ENCODE assay signal across 11 mouse cellular contexts in the genomic region with DNA sequence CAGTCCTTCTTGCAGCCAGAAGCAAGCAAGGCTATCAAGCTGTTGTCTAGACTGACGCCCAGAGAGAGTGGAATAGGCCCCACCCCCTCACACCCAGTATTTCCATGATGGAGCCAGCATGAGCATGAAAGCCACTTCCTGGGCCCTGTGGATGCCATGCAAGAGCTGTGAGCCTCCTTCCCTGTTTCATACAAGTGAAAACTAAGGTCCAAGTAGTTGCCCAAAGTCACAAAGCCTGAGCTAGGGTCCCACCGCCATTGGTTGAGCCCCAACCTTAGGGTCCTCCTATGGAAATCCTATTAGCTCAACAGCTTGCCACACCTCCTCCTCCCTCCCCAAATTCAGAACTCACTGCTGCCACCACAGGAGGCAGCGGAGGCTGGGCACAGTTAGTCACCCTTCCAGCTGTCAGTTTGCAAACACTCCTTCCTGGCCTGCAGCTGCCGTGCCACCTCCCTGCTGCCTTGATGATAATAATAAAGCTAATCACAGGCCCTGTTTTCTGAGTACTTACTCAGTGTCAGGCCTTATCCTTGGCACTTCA. TPM values are rescaled to one million over a fixed set of nuclear protein-coding genes. Genes with fewer than 3 reads are reported as not detected.
DNase-seq lines count a peak whose midpoint lies in the region; ATAC-seq and TF ChIP-seq lines count a peak whose summit lies in the region.
"Had no signal": no experiment of that assay in that cellular context is flagged by ENCODE, and none has a peak within 500 bp of the region (broad histone marks: within the 10 kb centered on the region; RNA-seq: fewer than 3 reads in every experiment).

No protein-coding gene starts in this region.

- H3K27me3 ChIP-seq in kidney, postnatal 0 days (ENCODE audit: insufficient read depth, low read length): no peaks in the 10 kb centered on the region
- no peaks in the 10 kb centered on the region for H3K27me3 ChIP-seq in G1E (ENCODE audit: insufficient read depth, low read length)
- no peaks in the 10 kb centered on the region for H3K27me3 ChIP-seq in liver, postnatal 0 days (ENCODE audit: insufficient read depth, low read length)
- H3K27me3 ChIP-seq in cerebellum, adult 2 months (ENCODE audit: control insufficient read depth, insufficient read depth, low read length): no peaks in the 10 kb centered on the region
- no peaks in the 10 kb centered on the region for H3K27me3 ChIP-seq in embryonic facial prominence, embryonic 10.5 days (replicated peaks; ENCODE audit: low read depth, poor library complexity, severe bottlenecking)

- WGBS in kidney, postnatal 0 days: 58% methylated on average over 4 of the region's 4 CpGs
- 43% methylated on average over 4 of the region's 4 CpGs for WGBS in liver, postnatal 0 days (ENCODE audit: insufficient replicate concordance)
- 39% methylated on average over 4 of the region's 4 CpGs for WGBS in cerebellum, adult 2 months
- 50% methylated on average over 4 of the region's 4 CpGs for WGBS in embryonic facial prominence, embryonic 10.5 days

- H3K9ac ChIP-seq in kidney, postnatal 0 days (ENCODE audit: low read depth, low read length): no peak overlapping the region
- no peak overlapping the region for H3K9ac ChIP-seq in liver, postnatal 0 days (replicated peaks)

- peak; percentile 15; the same call in 1 of the 2 replicates for TF ChIP-seq CTCF in kidney, postnatal 0 days (IDR thresholded peaks at IDR 0.05; ENCODE audit: low read depth)
- TF ChIP-seq CTCF in G1E (IDR thresholded peaks at IDR 0.05; ENCODE audit: low read depth, low read length): no peak
- TF ChIP-seq CTCF in liver, postnatal 0 days (IDR thresholded peaks at IDR 0.05; ENCODE audit: low read depth): peak; percentile 53
- TF ChIP-seq CTCF in cerebellum, adult 2 months (IDR thresholded peaks at IDR 0.05; ENCODE audit: borderline replicate concordance, insufficient read depth, low read depth, low read length): no peak

- peaks cover 18% of the 10 kb centered on the region for H3K36me3 ChIP-seq in kidney, postnatal 0 days (ENCODE audit: insufficient read depth, low read length)
- H3K36me3 ChIP-seq in G1E (replicated peaks): peaks cover 96% of the 10 kb centered on the region
- peaks cover 47% of the 10 kb centered on the region for H3K36me3 ChIP-seq in liver, postnatal 0 days (replicated peaks; ENCODE audit: insufficient read depth, low read length)
- peaks cover 78% of the 10 kb centered on the region for H3K36me3 ChIP-seq in embryonic facial prominence, embryonic 10.5 days (replicated peaks)

- TF ChIP-seq EP300 in liver, postnatal 0 days (IDR thresholded peaks at IDR 0.05; ENCODE audit: low read depth): 0 out of 2 replicates have a peak, but pooled peaks have one; percentile 16

- no peak for DNase-seq in kidney, postnatal 0 days (ENCODE audit: low spot score)
- DNase-seq in kidney, adult 18-20 months: no peak
- DNase-seq in 3134 (ENCODE audit: extremely low read depth, insufficient read length, low spot score) (peak; percentile 55), G1E (ENCODE audit: low spot score) (peak; percentile 34)
- DNase-seq in liver, postnatal 0 days: peak; percentile 43
- no peak for DNase-seq in cerebellum, adult 2 months
- DNase-seq in embryonic facial prominence, embryonic 10.5 days (ENCODE audit: low spot score): no peak
- no peak for DNase-seq in gastrocnemius, adult 18-20 months (ENCODE audit: low spot score)

- H3K4me3 ChIP-seq in kidney, postnatal 0 days (replicated peaks; ENCODE audit: low read depth, low read length): no peak overlapping the region
- H3K4me3 ChIP-seq in G1E (ENCODE audit: low read depth, low read length): no peak overlapping the region
- H3K4me3 ChIP-seq in liver, postnatal 0 days (ENCODE audit: low read depth, low read length): no peak overlapping the region
- no peak overlapping the region for H3K4me3 ChIP-seq in cerebellum, adult 2 months (replicated peaks; ENCODE audit: insufficient read depth, low read depth, low read length)
- no peak overlapping the region for H3K4me3 ChIP-seq in embryonic facial prominence, embryonic 10.5 days
- H3K4me3 ChIP-seq: erythroblast, embryonic 14.5 days had no signal

- H3K9me3 ChIP-seq in kidney, postnatal 0 days (replicated peaks; ENCODE audit: low read length): no peaks in the 10 kb centered on the region
- H3K9me3 ChIP-seq in G1E (replicated peaks): no peaks in the 10 kb centered on the region
- H3K9me3 ChIP-seq in liver, postnatal 0 days (ENCODE audit: low read length): no peaks in the 10 kb centered on the region
- H3K9me3 ChIP-seq in embryonic facial prominence, embryonic 10.5 days: no peaks in the 10 kb centered on the region

- no peak overlapping the region for H3K27ac ChIP-seq in kidney, postnatal 0 days
- 0 out of 2 replicates have a peak overlapping the region, but pooled peaks have one; percentile 5 for H3K27ac ChIP-seq in liver, postnatal 0 days (ENCODE audit: low read depth)
- no peak overlapping the region for H3K27ac ChIP-seq in cerebellum, adult 2 months (ENCODE audit: insufficient read depth, low read length)
- no peak overlapping the region for H3K27ac ChIP-seq in embryonic facial prominence, embryonic 10.5 days (replicated peaks)

- no peak for ATAC-seq in kidney, postnatal 0 days (replicated peaks; ENCODE audit: low FRiP score, low read depth)
- no peak for ATAC-seq in G1E (ENCODE audit: extremely low read depth, insufficient number of reproducible peaks, low FRiP score, poor library complexity, severe bottlenecking)
- ATAC-seq in liver, postnatal 0 days: peak; percentile 24

- no peak overlapping the region for H3K4me2 ChIP-seq in kidney, postnatal 0 days (ENCODE audit: low read length)
- no peak overlapping the region for H3K4me2 ChIP-seq in liver, postnatal 0 days (ENCODE audit: low read depth, low read length)

- H3K4me1 ChIP-seq in kidney, postnatal 0 days (replicated peaks; ENCODE audit: insufficient read depth, low read length): peaks cover 16% of the 10 kb centered on the region
- peaks cover 86% of the 10 kb centered on the region for H3K4me1 ChIP-seq in G1E (ENCODE audit: insufficient read depth, low read depth, low read length)
- H3K4me1 ChIP-seq in liver, postnatal 0 days (ENCODE audit: insufficient read depth): peaks cover 34% of the 10 kb centered on the region
- peaks cover 29% of the 10 kb centered on the region for H3K4me1 ChIP-seq in cerebellum, adult 2 months (ENCODE audit: control insufficient read depth, insufficient read depth, low read length)
- peaks cover 23% of the 10 kb centered on the region for H3K4me1 ChIP-seq in embryonic facial prominence, embryonic 10.5 days

- TF ChIP-seq POLR2A in cerebellum, adult 2 months (IDR thresholded peaks at IDR 0.05; ENCODE audit: borderline replicate concordance, insufficient read depth, low read length): no peak

RNA-seq across cellular contexts. Expression of a gene that starts 13.0 kb away (rescaled TPM):
- polyA plus RNA-seq in kidney, postnatal 0 days (2015; fragmentation: Nextera tagmentation; extraction: Ambion mirVana): not detected in 2 replicates
- not detected in 2 replicates for total RNA-seq in G1E (2014; fragmentation: Nextera tagmentation)
- total RNA-seq in G1E (2017): not detected in 2 replicates
- polyA plus RNA-seq in G1E (2012): not detected in 2 replicates
- not detected in 2 replicates for polyA plus RNA-seq in liver, postnatal 0 days (2015; fragmentation: Nextera tagmentation; extraction: Ambion mirVana)
- 0.06 TPM in 1 of 2 replicates, not detected in the other for polyA plus RNA-seq in cerebellum, adult 2 months (2012; rRNA removed)
- not detected in 2 replicates for polyA plus RNA-seq in embryonic facial prominence, embryonic 10.5 days (2016; fragmentation: Nextera tagmentation; extraction: Ambion mirVana)
- not detected for total RNA-seq in gastrocnemius, adult 18-20 months (2021)
- total RNA-seq: monocyte, adult 5-6 weeks had no signal
- polyA plus RNA-seq: erythroblast, embryonic 14.5 days; kidney, embryonic 14.5 days had no signal

RNA-seq across cellular contexts. Expression of a gene that starts 19.9 kb away (rescaled TPM):
- 23.9 and 25.2 TPM in 2 replicates for polyA plus RNA-seq in kidney, postnatal 0 days (2015; fragmentation: Nextera tagmentation; extraction: Ambion mirVana)
- total RNA-seq in G1E (2014; fragmentation: Nextera tagmentation) (118 and 125 TPM in 2 replicates), G1E (2017) (151 and 154 TPM in 2 replicates)
- polyA plus RNA-seq in G1E (2012): 311 and 332 TPM in 2 replicates
- polyA plus RNA-seq in liver, postnatal 0 days (2015; fragmentation: Nextera tagmentation; extraction: Ambion mirVana): 13.6 and 15.5 TPM in 2 replicates
- 45.5 and 57.2 TPM in 2 replicates for polyA plus RNA-seq in cerebellum, adult 2 months (2012; rRNA removed)
- polyA plus RNA-seq in embryonic facial prominence, embryonic 10.5 days (2016; fragmentation: Nextera tagmentation; extraction: Ambion mirVana): 33.2 and 38.3 TPM in 2 replicates
- 1 to 10 TPM; 6.4 to 9.8 TPM for total RNA-seq in gastrocnemius, adult 18-20 months (2021)

RNA-seq across cellular contexts. Expression of a gene that starts 27.5 kb away (rescaled TPM):
- polyA plus RNA-seq in kidney, postnatal 0 days (2015; fragmentation: Nextera tagmentation; extraction: Ambion mirVana): 0.04 TPM in 1 of 2 replicates, not detected in the other
- not detected in 2 replicates for total RNA-seq in G1E (2014; fragmentation: Nextera tagmentation)
- total RNA-seq in G1E (2017): 0.11 TPM in 1 of 2 replicates, not detected in the other
- not detected in 2 replicates for polyA plus RNA-seq in G1E (2012)
- not detected in 2 replicates for polyA plus RNA-seq in liver, postnatal 0 days (2015; fragmentation: Nextera tagmentation; extraction: Ambion mirVana)
- polyA plus RNA-seq in cerebellum, adult 2 months (2012; rRNA removed): 1.4 and 1.5 TPM in 2 replicates
- 1.6 and 1.8 TPM in 2 replicates for polyA plus RNA-seq in embryonic facial prominence, embryonic 10.5 days (2016; fragmentation: Nextera tagmentation; extraction: Ambion mirVana)
- not detected for total RNA-seq in gastrocnemius, adult 18-20 months (2021)
- total RNA-seq: monocyte, adult 5-6 weeks had no signal
- polyA plus RNA-seq: erythroblast, embryonic 14.5 days; kidney, embryonic 14.5 days had no signal

RNA-seq across cellular contexts. Expression of a gene that starts 44.3 kb away (rescaled TPM):
- 8.0 and 8.4 TPM in 2 replicates for polyA plus RNA-seq in kidney, postnatal 0 days (2015; fragmentation: Nextera tagmentation; extraction: Ambion mirVana)
- total RNA-seq in G1E (2014; fragmentation: Nextera tagmentation) (14.1 and 14.3 TPM in 2 replicates), G1E (2017) (10.0 and 10.5 TPM in 2 replicates)
- 3.3 and 3.4 TPM in 2 replicates for polyA plus RNA-seq in G1E (2012)
- polyA plus RNA-seq in liver, postnatal 0 days (2015; fragmentation: Nextera tagmentation; extraction: Ambion mirVana): 3.6 and 3.7 TPM in 2 replicates
- polyA plus RNA-seq in cerebellum, adult 2 months (2012; rRNA removed): 39.5 and 40.3 TPM in 2 replicates
- 13.3 and 16.4 TPM in 2 replicates for polyA plus RNA-seq in embryonic facial prominence, embryonic 10.5 days (2016; fragmentation: Nextera tagmentation; extraction: Ambion mirVana)
- 1 to 10 TPM; 3.3 to 3.8 TPM for total RNA-seq in gastrocnemius, adult 18-20 months (2021)

RNA-seq across cellular contexts. Expression of a gene that starts 50.0 kb away (rescaled TPM):
- polyA plus RNA-seq in kidney, postnatal 0 days (2015; fragmentation: Nextera tagmentation; extraction: Ambion mirVana): not detected in 2 replicates
- total RNA-seq in G1E (2014; fragmentation: Nextera tagmentation): not detected in 2 replicates
- not detected in 2 replicates for total RNA-seq in G1E (2017)
- polyA plus RNA-seq in G1E (2012): not detected in 2 replicates
- 19.9 and 30.7 TPM in 2 replicates for polyA plus RNA-seq in liver, postnatal 0 days (2015; fragmentation: Nextera tagmentation; extraction: Ambion mirVana)
- polyA plus RNA-seq in cerebellum, adult 2 months (2012; rRNA removed): not detected in 2 replicates
- polyA plus RNA-seq in embryonic facial prominence, embryonic 10.5 days (2016; fragmentation: Nextera tagmentation; extraction: Ambion mirVana): not detected in 2 replicates
- total RNA-seq in gastrocnemius, adult 18-20 months (2021): not detected
- total RNA-seq: monocyte, adult 5-6 weeks had no signal
- polyA plus RNA-seq: erythroblast, embryonic 14.5 days; kidney, embryonic 14.5 days had no signal

Comparison
In these comparisons a context has a peak if more than half of its experiments do, and no peak if none do; other contexts are left out.
1. DNase-seq: peak in 3134 (single experiment), G1E (single experiment) and liver, postnatal 0 days (single experiment); none in kidney, postnatal 0 days (single experiment), kidney, adult 18-20 months (single experiment), cerebellum, adult 2 months (0 of 2), embryonic facial prominence, embryonic 10.5 days (single experiment) and gastrocnemius, adult 18-20 months (single experiment).
2. CTCF ChIP-seq: peak in kidney, postnatal 0 days (single experiment) and liver, postnatal 0 days (single experiment); none in G1E (single experiment) and cerebellum, adult 2 months (single experiment).